In genomic region chr16:90738092-90738956, GRCm38 (mm10) we compare ENCODE assay signal across 9 mouse cellular contexts. TPM values are rescaled to one million over a fixed set of nuclear protein-coding genes. Genes with fewer than 3 reads are reported as not detected.
DNase-seq lines count a peak whose midpoint lies in the region; ATAC-seq and TF ChIP-seq lines count a peak whose summit lies in the region.
"Had no signal": no experiment of that assay in that cellular context is flagged by ENCODE, and none has a peak within 500 bp of the region (broad histone marks: within the 10 kb centered on the region; RNA-seq: fewer than 3 reads in every experiment).

Mrap (plus strand) TSS chr16:90738207.

- intact Hi-C loops in left cerebral cortex, postnatal 25 days (cut with DNase I): no loop called here

- peak; percentile 98 for DNase-seq in heart, adult 11 months
- peak; percentile 63 for DNase-seq in liver, embryonic 11.5 days (ENCODE audit: low spot score)
- no peak for DNase-seq in stomach, postnatal 0 days (ENCODE audit: low spot score)
- no peak for DNase-seq in left cerebral cortex, postnatal 25 days (ENCODE audit: low spot score in 2 of 2)
- DNase-seq in frontal cortex, postnatal 10 days (ENCODE audit: low spot score in 2 of 2): no peak

- ATAC-seq in megakaryocyte, adult 5-6 weeks (ENCODE audit: poor library complexity, severe bottlenecking): no peak
- peak; percentile 89 for ATAC-seq in liver, embryonic 11.5 days (replicated peaks; ENCODE audit: low FRiP score)
- ATAC-seq in stomach, postnatal 0 days (ENCODE audit: low FRiP score, low TSS enrichment): peak; percentile 36; the same call in 1 of the 2 replicates
- no peak for ATAC-seq in forebrain, embryonic 15.5 days (replicated peaks)

- H3K4me2 ChIP-seq in liver, embryonic 11.5 days: peak within 1 kb of the TSS; percentile 63
- H3K4me2 ChIP-seq in stomach, postnatal 0 days (replicated peaks; ENCODE audit: low read depth): no peak within 1 kb of the TSS
- H3K4me2 ChIP-seq in forebrain, embryonic 15.5 days (replicated peaks): no peak within 1 kb of the TSS
- H3K4me2 ChIP-seq: limb, embryonic 15.5 days had no signal

- TF ChIP-seq CTCF in stomach, postnatal 0 days (IDR thresholded peaks at IDR 0.05; ENCODE audit: low read depth): peak; percentile 49

- H3K36me3 ChIP-seq in megakaryocyte, embryonic 14.5 days (replicated peaks; ENCODE audit: low read length): no peaks in the 10 kb centered on the region
- no peaks in the 10 kb centered on the region for H3K36me3 ChIP-seq in liver, embryonic 11.5 days (ENCODE audit: control insufficient read depth, insufficient read depth, low read length)
- H3K36me3 ChIP-seq in stomach, postnatal 0 days (ENCODE audit: control insufficient read depth, insufficient read depth, low read length): no peaks in the 10 kb centered on the region
- H3K36me3 ChIP-seq in forebrain, embryonic 15.5 days: no peaks in the 10 kb centered on the region
- H3K36me3 ChIP-seq: limb, embryonic 15.5 days had no signal

- H3K4me1 ChIP-seq in megakaryocyte, embryonic 14.5 days: peaks cover 36% of the 10 kb centered on the region
- H3K4me1 ChIP-seq in liver, embryonic 11.5 days (replicated peaks; ENCODE audit: control insufficient read depth, insufficient read depth, low read length): peaks cover 30% of the 10 kb centered on the region
- H3K4me1 ChIP-seq in stomach, postnatal 0 days (replicated peaks; ENCODE audit: control insufficient read depth, insufficient read depth): no peaks in the 10 kb centered on the region
- H3K4me1 ChIP-seq in forebrain, embryonic 15.5 days: no peaks in the 10 kb centered on the region
- H3K4me1 ChIP-seq: limb, embryonic 15.5 days had no signal

- peaks cover 4% of the 10 kb centered on the region for H3K27me3 ChIP-seq in megakaryocyte, embryonic 14.5 days (replicated peaks)
- no peaks in the 10 kb centered on the region for H3K27me3 ChIP-seq in liver, embryonic 11.5 days (replicated peaks; ENCODE audit: control insufficient read depth, insufficient read depth, low read length)
- H3K27me3 ChIP-seq in stomach, postnatal 0 days (ENCODE audit: control insufficient read depth, insufficient read depth, low read length): no peaks in the 10 kb centered on the region
- no peaks in the 10 kb centered on the region for H3K27me3 ChIP-seq in forebrain, embryonic 15.5 days
- H3K27me3 ChIP-seq: limb, embryonic 15.5 days had no signal

- peak within 1 kb of the TSS; percentile 69 for H3K9ac ChIP-seq in liver, embryonic 11.5 days (ENCODE audit: low read depth, low read length)
- no peak within 1 kb of the TSS for H3K9ac ChIP-seq in stomach, postnatal 0 days (ENCODE audit: low read length)
- no peak within 1 kb of the TSS for H3K9ac ChIP-seq in forebrain, embryonic 15.5 days (replicated peaks)
- H3K9ac ChIP-seq: limb, embryonic 15.5 days had no signal

- peaks cover 16% of the 10 kb centered on the region for H3K9me3 ChIP-seq in megakaryocyte, embryonic 14.5 days
- no peaks in the 10 kb centered on the region for H3K9me3 ChIP-seq in liver, embryonic 11.5 days (ENCODE audit: control insufficient read depth, low read length)
- H3K9me3 ChIP-seq in stomach, postnatal 0 days (ENCODE audit: control insufficient read depth, low read length): no peaks in the 10 kb centered on the region
- no peaks in the 10 kb centered on the region for H3K9me3 ChIP-seq in forebrain, embryonic 15.5 days
- H3K9me3 ChIP-seq: limb, embryonic 15.5 days had no signal

- peak within 1 kb of the TSS; percentile 46 for H3K4me3 ChIP-seq in megakaryocyte, embryonic 14.5 days (replicated peaks)
- peak within 1 kb of the TSS; percentile 56 for H3K4me3 ChIP-seq in liver, embryonic 11.5 days (ENCODE audit: low read depth, low read length)
- H3K4me3 ChIP-seq in stomach, postnatal 0 days (ENCODE audit: low read depth, low read length): no peak within 1 kb of the TSS
- H3K4me3 ChIP-seq in forebrain, embryonic 15.5 days: no peak within 1 kb of the TSS
- H3K4me3 ChIP-seq: limb, embryonic 15.5 days had no signal

- 39% methylated on average over 26 of the region's 26 CpGs for WGBS in liver, embryonic 11.5 days
- WGBS in stomach, postnatal 0 days: 76% methylated on average over 26 of the region's 26 CpGs
- 88% methylated on average over 26 of the region's 26 CpGs for WGBS in forebrain, embryonic 15.5 days

- peak within 1 kb of the TSS; percentile 91 for H3K27ac ChIP-seq in liver, embryonic 11.5 days (ENCODE audit: low read depth, low read length)
- H3K27ac ChIP-seq in stomach, postnatal 0 days (replicated peaks): no peak within 1 kb of the TSS
- no peak within 1 kb of the TSS for H3K27ac ChIP-seq in forebrain, embryonic 15.5 days (replicated peaks)
- H3K27ac ChIP-seq: limb, embryonic 15.5 days had no signal

- no peak for TF ChIP-seq EP300 in stomach, postnatal 0 days (optimal IDR thresholded peaks at IDR 0.05)

RNA-seq across cellular contexts. Expression of gene Mrap, which starts in this region (rescaled TPM):
- polyA plus RNA-seq in megakaryocyte, embryonic 14.5 days (2012; ENCODE audit: insufficient read depth, low replicate concordance): 3.3 TPM in 1 of 2 replicates, not detected in the other
- total RNA-seq in megakaryocyte, adult 5-6 weeks (2015): not detected in 2 replicates
- total RNA-seq in megakaryocyte, adult 5-6 weeks (2017): not detected in 2 replicates
- polyA plus RNA-seq in liver, embryonic 11.5 days (2014; fragmentation: Nextera tagmentation; extraction: Ambion mirVana): 77.5 and 79.0 TPM in 2 replicates
- 0.16 TPM in 1 of 2 replicates, not detected in the other for polyA plus RNA-seq in stomach, postnatal 0 days (2015; fragmentation: Nextera tagmentation; extraction: Ambion mirVana)
- under 1 TPM in 1 of 2 experiments, not detected in 1; 0.87 TPM for total RNA-seq in left cerebral cortex, postnatal 25 days (2021)
- not detected in 2 replicates for polyA plus RNA-seq in forebrain, embryonic 15.5 days (2015; fragmentation: Nextera tagmentation; extraction: Ambion mirVana)

Comparison
In these comparisons a context has a peak if more than half of its experiments do, and no peak if none do; other contexts are left out.
1. RNA of gene Mrap (polyA plus RNA-seq): 77.5 to 79.0 TPM in liver, embryonic 11.5 days; 3.3 TPM in megakaryocyte, embryonic 14.5 days, not detected in forebrain, embryonic 15.5 days and 0.16 TPM in stomach, postnatal 0 days; every median in the first group is over 10 times any median in the second.
2. Peak in ATAC-seq in stomach, postnatal 0 days; RNA of the gene not detected or under 1 TPM.
3. H3K4me3 ChIP-seq: peak in megakaryocyte, embryonic 14.5 days (single experiment) and liver, embryonic 11.5 days (single experiment); none in stomach, postnatal 0 days (single experiment) and forebrain, embryonic 15.5 days (single experiment).
4. DNase-seq: peak in heart, adult 11 months (single experiment) and liver, embryonic 11.5 days (single experiment); none in stomach, postnatal 0 days (single experiment), left cerebral cortex, postnatal 25 days (0 of 2) and frontal cortex, postnatal 10 days (0 of 2).